Comparison of ENCODE assay signal across 8 mouse cellular contexts in genomic region chr11:30198091-30198675, GRCm38 (mm10).
A peak's percentile ranks its signal among the peaks of the same experiment; 100 is the strongest.
DNase-seq lines count a peak whose midpoint lies in the region; TF ChIP-seq lines count a peak whose summit lies in the region.

No protein-coding gene starts in this region.

- H3K36me3 ChIP-seq in ES-Bruce4 (ENCODE audit: control insufficient read depth, insufficient read depth, low read length, poor library complexity, severe bottlenecking): no peaks in the 10 kb centered on the region
- peaks cover 5% of the 10 kb centered on the region; the same call in 1 of the 2 replicates for H3K36me3 ChIP-seq in forebrain, embryonic 10.5 days (replicated peaks)

- H3K4me1 ChIP-seq in ES-Bruce4 (ENCODE audit: control insufficient read depth, insufficient read depth, low read length): peaks cover 2% of the 10 kb centered on the region
- H3K4me1 ChIP-seq in forebrain, embryonic 10.5 days: peaks cover 42% of the 10 kb centered on the region

- intact Hi-C loops in heart, postnatal 36 days (cut with DNase I): loop anchor here (1.0 to 2.0 kb wide), 2 partner anchors 17 to 37 kb away; no protein-coding TSS in a partner anchor
- intact Hi-C loops in left cerebral cortex, postnatal 4 days (cut with DNase I): no loop called here

- H3K9me3 ChIP-seq in ES-Bruce4 (replicated peaks; ENCODE audit: control insufficient read depth, insufficient read depth, low read length, poor library complexity, severe bottlenecking): no peaks in the 10 kb centered on the region
- H3K9me3 ChIP-seq in forebrain, embryonic 10.5 days: no peaks in the 10 kb centered on the region

- TF ChIP-seq POLR2A in ES-Bruce4 (IDR thresholded peaks at IDR 0.05; ENCODE audit: insufficient read depth, low read length): peak; percentile 94
- TF ChIP-seq POLR2A in brain, embryonic 14.5 days (IDR thresholded peaks at IDR 0.05; ENCODE audit: borderline replicate concordance, extremely low read depth, insufficient read depth, insufficient read length, poor library complexity, severe bottlenecking): no peak

- H3K27me3 ChIP-seq in ES-Bruce4 (ENCODE audit: control insufficient read depth, insufficient read depth, low read length, poor library complexity, severe bottlenecking): no peaks in the 10 kb centered on the region
- no peaks in the 10 kb centered on the region for H3K27me3 ChIP-seq in forebrain, embryonic 10.5 days (ENCODE audit: poor library complexity, severe bottlenecking)

- peak overlapping the region; percentile 94 for H3K4me3 ChIP-seq in ES-Bruce4 (ENCODE audit: low read depth, low read length)
- H3K4me3 ChIP-seq in forebrain, embryonic 10.5 days: peak overlapping the region; percentile 65

- 0% methylated on average over 34 of the region's 34 CpGs for WGBS in forebrain, embryonic 10.5 days

- peak overlapping the region; percentile 89 for H3K27ac ChIP-seq in ES-Bruce4 (ENCODE audit: insufficient read depth, low read length)
- peak overlapping the region; percentile 89 for H3K27ac ChIP-seq in forebrain, embryonic 10.5 days

- peak overlapping the region; percentile 49 for H3K9ac ChIP-seq in ES-Bruce4 (ENCODE audit: low read depth, poor library complexity, severe bottlenecking)

- peak; percentile 75; the same call in 1 of the 2 replicates for TF ChIP-seq EP300 in ES-Bruce4 (IDR thresholded peaks at IDR 0.05; ENCODE audit: insufficient read depth, low read depth, low read length)

- peak; percentile 86 for DNase-seq in brain, embryonic 14.5 days (ENCODE audit: low read depth)
- DNase-seq in forebrain, embryonic 10.5 days (ENCODE audit: extremely low spot score, low spot score): peak; percentile 86
- peak; percentile 47 to 69 for DNase-seq in heart, postnatal 36 days
- DNase-seq in left cerebral cortex, postnatal 4 days: peak; percentile 66
- peak; percentile 88 for DNase-seq in mesoderm, embryonic 11.5 days (ENCODE audit: low read depth, low spot score)
- DNase-seq in right cerebral cortex, postnatal 4 days: peak; percentile 22
- DNase-seq in yolk sac, embryonic 10.5 days (ENCODE audit: low spot score): peak; percentile 92

- TF ChIP-seq CTCF in ES-Bruce4 (IDR thresholded peaks at IDR 0.05; ENCODE audit: low read depth, low read length): no peak
- 0 out of 2 replicates have a peak, but pooled peaks have one; percentile 4 for TF ChIP-seq CTCF in brain, embryonic 14.5 days (IDR thresholded peaks at IDR 0.05; ENCODE audit: borderline replicate concordance, extremely low read depth, insufficient read depth, insufficient read length)

Comparison
In these comparisons a context has a peak if more than half of its experiments do, and no peak if none do; other contexts are left out.
1. Peak in every context shown above with its lines: DNase-seq, H3K4me3 ChIP-seq and H3K27ac ChIP-seq.
2. DNase-seq: peak in every context shown above with its lines; median percentile 92 in yolk sac, embryonic 10.5 days; 88 in mesoderm, embryonic 11.5 days; 86 in brain, embryonic 14.5 days; 86 in forebrain, embryonic 10.5 days; 66 in left cerebral cortex, postnatal 4 days; 58 in heart, postnatal 36 days; 22 in right cerebral cortex, postnatal 4 days.